Mouse (Mus musculus) neural tube, embryonic 12.5 days (tissue): ENCODE measurements around the gene Gm128. TPM values are rescaled to one million over a fixed set of nuclear protein-coding genes. Genes with fewer than 3 reads are reported as not detected.
"Not testable (repeated sequence)": the region's sequence is repeated elsewhere in the genome, so short reads cannot be mapped to it uniquely, and the experiment has no call there.

ENCODE experiments used
- ATAC-seq: fragments of 200-750 bp; cut with Nextera tagmentation; 2 replicates; pipeline ENCODE4 v1.8.0; 2017; ENCODE audit warnings: low read depth, mild to moderate bottlenecking, moderate TSS enrichment, moderate library complexity; ENCODE audit not compliant: low FRiP score
- H3K27ac ChIP-seq: fragments of 300-500 bp; sonication (generic); 2 replicates; pipeline ENCODE4 v1.5.1; 2016
- H3K27me3 ChIP-seq: fragments of 300-500 bp; sonication (generic); replicated peaks from 2 replicates; pipeline ENCODE4 v1.6.1; 2016; ENCODE audit warnings: mild to moderate bottlenecking
- H3K36me3 ChIP-seq: fragments of 300-500 bp; sonication (generic); 2 replicates; pipeline ENCODE4 v1.6.1; 2016; ENCODE audit warnings: mild to moderate bottlenecking
- H3K4me1 ChIP-seq: fragments of 300-500 bp; sonication (generic); 2 replicates; pipeline ENCODE4 v1.6.1; 2016
- H3K4me2 ChIP-seq: fragments of 300-500 bp; sonication (generic); replicated peaks from 2 replicates; pipeline ENCODE4 v1.6.1; 2016; ENCODE audit warnings: mild to moderate bottlenecking
- H3K4me3 ChIP-seq: fragments of 300-500 bp; sonication (generic); 2 replicates; pipeline ENCODE4 v1.5.1; 2016
- H3K9ac ChIP-seq: fragments of 300-500 bp; sonication (generic); 2 replicates; pipeline ENCODE4 v1.6.1; 2016; ENCODE audit warnings: mild to moderate bottlenecking
- H3K9me3 ChIP-seq: fragments of 300-500 bp; sonication (generic); 2 replicates; pipeline ENCODE4 v1.6.1; 2016; ENCODE audit warnings: mild to moderate bottlenecking
- WGBS: fragments of 180-500 bp; shearing (Covaris S2); methylation state at CpG from one replicate; pipeline ENCODE4 v1.1.7; 2016; 5-methylcytosine and 5-hydroxymethylcytosine counted together
- polyA plus RNA-seq: library from polyadenylated mRNA; unstranded; fragments of >200 nt; fragmentation: Nextera tagmentation; extraction: Ambion mirVana; gene quantifications from 2 replicates; pipeline ENCODE4 v1.2.1, GENCODE M21; 2016

Gm128 gene
- polyA plus RNA-seq, 1 experiment from 2014 or later, result 0.28 TPM

DNA sequence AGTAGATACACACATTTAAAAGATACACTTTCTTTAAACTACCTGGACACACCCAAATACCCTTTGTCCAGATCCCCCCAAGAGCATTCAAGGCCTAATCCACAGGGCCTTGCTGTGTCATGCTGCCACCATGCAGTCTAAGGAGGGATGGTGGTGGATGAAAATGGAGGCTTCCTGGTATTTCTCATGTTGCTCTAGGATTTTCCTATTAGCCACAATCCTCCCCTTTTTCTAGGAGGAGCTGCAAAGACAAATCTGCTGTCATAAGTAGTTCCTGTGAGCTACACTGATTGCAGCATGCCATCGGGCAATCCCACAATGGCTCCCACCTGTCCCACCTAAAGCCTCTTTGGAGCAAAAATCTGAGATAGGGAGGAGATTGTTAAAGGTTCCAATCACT, 14.2 kb downstream of the Gm128 start:
- ATAC-seq, result no peak
- H3K4me1 ChIP-seq, result peaks cover 52% of the 10 kb centered on the region
- peak overlapping the region; percentile 87 for H3K4me2 ChIP-seq
- WGBS, result 26% methylated on average over 1 of the region's 1 CpGs
- no peaks in the 10 kb centered on the region for H3K9me3 ChIP-seq
- peak overlapping the region; percentile 98 for H3K9ac ChIP-seq
- H3K4me3 ChIP-seq, result peak overlapping the region; percentile 99
- peak overlapping the region; percentile 95; the same call in 1 of the 2 replicates for H3K27ac ChIP-seq
- H3K27me3 ChIP-seq, result no peaks in the 10 kb centered on the region
- H3K36me3 ChIP-seq, result peaks cover 40% of the 10 kb centered on the region

DNA sequence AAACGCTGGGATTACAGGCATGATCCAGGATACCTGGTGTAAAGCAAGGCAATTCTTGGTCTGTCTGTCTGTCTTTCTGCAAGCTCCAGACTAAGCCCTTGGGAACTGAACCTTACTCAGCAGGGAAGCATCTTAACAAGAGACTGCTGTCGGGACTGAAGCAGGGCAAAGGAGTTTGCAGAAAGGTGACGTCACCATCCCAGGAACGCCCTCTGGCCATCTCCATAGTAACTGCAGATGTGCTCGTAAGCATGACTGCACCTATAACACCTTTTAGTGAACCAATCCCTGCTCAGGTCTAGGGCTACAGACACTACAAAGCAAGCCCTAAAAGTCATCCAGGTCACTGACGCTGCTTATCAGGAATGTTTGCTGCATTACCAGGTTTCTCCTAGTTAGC, 17.1 kb downstream of the Gm128 start:
- H3K27me3 ChIP-seq, result no peaks in the 10 kb centered on the region
- H3K9ac ChIP-seq, result no peak overlapping the region
- WGBS, result 38% methylated on average over 6 of the region's 6 CpGs
- no peaks in the 10 kb centered on the region for H3K9me3 ChIP-seq
- H3K4me1 ChIP-seq, result peaks cover 24% of the 10 kb centered on the region
- peaks cover 57% of the 10 kb centered on the region for H3K36me3 ChIP-seq
- no peak for ATAC-seq
- H3K27ac ChIP-seq, result no peak overlapping the region
- H3K4me3 ChIP-seq, result no peak overlapping the region
- peak overlapping the region; percentile 39; the same call in 1 of the 2 replicates for H3K4me2 ChIP-seq

DNA sequence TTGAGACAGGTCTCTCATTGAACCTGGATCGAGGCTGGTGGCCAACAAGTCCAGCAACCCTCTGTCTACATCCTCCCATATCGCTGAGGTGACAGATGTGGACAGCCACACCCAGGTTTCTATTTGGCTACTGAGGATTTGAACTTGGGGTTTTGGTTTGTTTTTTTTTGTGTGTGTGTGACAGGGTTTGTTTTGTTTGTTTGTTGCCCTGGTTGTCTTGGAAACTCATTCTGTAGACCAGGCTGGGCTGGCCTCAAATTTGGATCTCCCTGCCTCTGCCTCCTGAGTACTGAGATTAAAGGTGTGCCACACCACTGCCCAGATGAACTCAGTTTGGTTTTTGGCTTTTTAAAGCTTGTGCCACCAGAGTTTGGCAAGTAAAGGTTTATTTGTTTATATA, 18.4 kb downstream of the Gm128 start:
- Histone ChIP-seq H3K4me1 (peaks cover 29% of the 10 kb centered on the region), H3K4me2 (no peak overlapping the region), H3K27ac (no peak overlapping the region), H3K27me3 (no peaks in the 10 kb centered on the region), H3K4me3 (no peak overlapping the region), H3K36me3 (peaks cover 66% of the 10 kb centered on the region), H3K9ac (no peak overlapping the region), H3K9me3 (no peaks in the 10 kb centered on the region)
- WGBS, result 97% methylated on average over 2 of the region's 2 CpGs
- no peak for ATAC-seq

DNA sequence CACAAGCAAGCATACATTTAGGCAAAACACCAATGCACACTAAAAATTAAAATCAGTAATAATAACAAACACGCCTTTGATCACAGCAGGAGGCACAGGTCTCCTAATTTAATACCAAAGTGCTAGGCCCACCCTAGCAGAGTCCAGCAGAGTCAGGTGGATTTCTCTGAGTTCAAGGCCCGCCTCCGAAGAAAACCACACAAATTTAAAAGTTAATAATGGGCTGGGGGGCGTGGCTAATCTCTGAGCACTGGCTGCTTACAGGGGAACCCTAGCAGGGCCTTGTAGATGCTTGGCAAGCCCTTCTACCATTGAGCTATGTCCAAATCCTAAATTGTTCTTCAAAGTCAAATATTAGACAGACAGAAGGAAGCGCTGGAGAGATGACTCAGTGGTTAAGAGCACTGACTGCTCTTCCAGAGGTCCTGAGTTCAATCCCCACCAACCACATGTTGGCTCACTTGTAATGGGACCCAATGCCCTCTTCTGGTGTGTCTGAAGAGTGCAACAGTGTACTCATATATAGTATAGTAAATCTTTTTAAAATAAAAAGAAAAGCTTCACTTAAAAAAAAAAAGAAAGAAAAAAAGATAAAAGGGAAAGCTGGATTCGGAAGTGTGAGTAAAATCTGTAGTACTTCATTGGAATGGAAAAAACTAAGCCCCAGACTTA, 22.8 kb downstream of the Gm128 start:
- Histone ChIP-seq H3K27me3 (no peaks in the 10 kb centered on the region), H3K4me1 (peaks cover 11% of the 10 kb centered on the region; the same call in 1 of the 2 replicates), H3K36me3 (peaks cover 60% of the 10 kb centered on the region), H3K4me3 (peak overlapping the region; percentile 69; the same call in 1 of the 2 replicates), H3K9ac (0 out of 2 replicates have a peak overlapping the region, but pooled peaks have one; percentile 86), H3K27ac (peak overlapping the region; percentile 81; the same call in 1 of the 2 replicates), H3K4me2 (peak overlapping the region; percentile 66), H3K9me3 (no peaks in the 10 kb centered on the region)
- 76% methylated on average over 6 of the region's 6 CpGs for WGBS
- ATAC-seq, result no peak

DNA sequence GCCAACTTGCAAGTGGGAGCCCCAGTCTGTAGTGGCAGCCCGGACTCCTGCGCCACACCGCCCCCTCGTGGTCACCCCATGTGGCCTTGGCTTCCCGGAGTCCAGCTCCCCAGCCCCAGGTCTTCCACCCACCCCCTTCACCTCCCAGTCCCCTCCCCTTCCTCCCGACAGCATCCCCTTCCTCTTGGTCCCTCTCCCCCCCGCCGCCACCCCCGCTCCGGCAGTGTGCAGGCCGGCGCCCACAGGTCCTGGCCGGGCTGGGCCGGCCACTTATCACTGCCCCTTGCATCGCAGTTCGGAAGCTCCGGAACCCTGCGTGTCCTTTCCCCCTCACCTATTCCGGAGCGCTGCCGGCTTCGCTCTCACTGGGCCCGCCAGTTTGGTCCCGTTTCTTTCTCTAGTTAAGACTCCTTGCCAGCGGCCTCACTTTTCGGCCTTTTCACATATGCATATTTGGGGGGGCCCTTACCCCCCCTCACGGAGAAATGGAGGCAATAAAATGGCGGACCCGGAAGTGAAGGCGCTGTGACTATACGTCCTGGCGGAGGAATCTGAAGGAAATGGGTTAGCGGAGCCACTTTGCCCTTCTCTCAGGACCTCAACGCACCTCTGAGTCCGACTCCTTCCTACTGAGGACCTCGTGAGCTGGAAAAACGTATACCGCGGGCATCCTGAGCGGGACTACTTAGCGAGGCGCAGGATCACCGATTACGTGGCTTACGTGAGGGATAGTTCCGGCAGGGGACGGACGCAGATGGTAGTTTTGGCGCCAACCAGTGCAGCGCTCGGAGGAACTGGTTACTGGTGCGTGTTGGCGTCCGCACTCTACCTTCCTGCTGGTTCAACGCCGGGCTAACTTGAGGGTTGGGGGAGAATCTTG, 23.9 kb downstream of the Gm128 start, which contains the start of gene Gabpb2:
Gene Gabpb2 (minus strand): TSS at position 662 of the 880 bp plus-strand sequence.
- H3K27ac ChIP-seq, result peak within 1 kb of the TSS; percentile 81
- peak within 1 kb of the TSS; percentile 66 for H3K4me2 ChIP-seq
- H3K36me3 ChIP-seq, result peaks cover 49% of the 10 kb centered on the region

DNA sequence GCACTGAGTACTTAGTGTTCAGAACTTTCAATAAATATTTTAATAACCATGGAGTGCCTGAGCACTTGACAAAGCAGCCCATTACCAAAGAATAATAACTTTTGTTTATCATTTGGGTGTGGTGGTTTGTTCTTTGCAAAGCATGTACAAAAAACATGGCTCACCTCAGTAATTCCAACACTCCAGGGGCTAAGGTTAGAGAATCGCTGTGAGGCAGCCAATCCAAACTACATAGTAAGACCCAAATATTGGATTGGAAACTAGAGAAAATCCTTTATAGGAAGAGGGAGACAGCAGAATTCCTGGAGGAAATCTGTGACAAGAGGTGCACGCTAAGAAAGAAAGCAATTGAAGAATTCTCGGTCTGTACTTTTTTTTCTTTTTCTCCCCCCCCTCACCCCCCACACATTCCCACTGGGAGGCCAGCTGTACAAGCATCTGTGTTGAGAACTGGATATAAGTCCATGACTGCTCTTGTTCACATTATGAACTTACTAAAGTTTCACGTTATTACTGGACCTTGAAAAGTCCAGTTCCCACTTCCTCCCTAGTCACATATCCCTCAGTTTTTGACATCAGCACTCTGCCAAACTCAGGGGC, 24.6 kb downstream of the Gm128 start:
- Histone ChIP-seq H3K4me3 (peak overlapping the region; percentile 69), H3K9me3 (no peaks in the 10 kb centered on the region), H3K36me3 (peaks cover 44% of the 10 kb centered on the region), H3K4me1 (peaks cover 11% of the 10 kb centered on the region; the same call in 1 of the 2 replicates), H3K27ac (peak overlapping the region; percentile 81), H3K4me2 (peak overlapping the region; percentile 66), H3K27me3 (no peaks in the 10 kb centered on the region), H3K9ac (peak overlapping the region; percentile 86)
- no peak for ATAC-seq
- WGBS, result 24% methylated on average over 4 of the region's 4 CpGs

More for the DNA sequence above, 23.9 kb downstream of the Gm128 start, which contains the start of gene Gabpb2:
- ATAC-seq, result peak; percentile 92
- no peaks in the 10 kb centered on the region for H3K27me3 ChIP-seq
- peak within 1 kb of the TSS; percentile 69 for H3K4me3 ChIP-seq
- H3K9me3 ChIP-seq, result no peaks in the 10 kb centered on the region
- WGBS, result 1% methylated on average over 56 of the region's 56 CpGs
- peak within 1 kb of the TSS; percentile 86 for H3K9ac ChIP-seq
- peaks cover 11% of the 10 kb centered on the region; the same call in 1 of the 2 replicates for H3K4me1 ChIP-seq

DNA sequence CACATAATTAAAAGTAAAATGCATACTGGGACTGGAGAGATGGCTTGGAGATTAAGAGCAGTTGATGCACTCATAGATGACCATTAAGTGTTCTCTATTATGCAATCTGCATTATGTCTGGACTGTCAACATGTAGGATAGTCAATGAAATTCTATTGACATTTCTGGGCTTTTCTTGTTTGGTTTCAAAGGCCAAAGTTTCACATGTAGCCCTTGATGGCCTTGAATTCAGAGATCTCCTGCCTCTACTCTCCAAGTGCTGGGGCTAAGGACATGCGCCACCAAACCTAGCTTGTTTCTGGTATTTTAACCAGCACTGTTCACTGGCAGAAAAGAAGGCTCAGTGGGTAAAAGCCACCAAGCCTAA, 27.8 kb downstream of the Gm128 start:
- Histone ChIP-seq H3K27ac (no peak overlapping the region), H3K9ac (no peak overlapping the region), H3K36me3 (peaks cover 20% of the 10 kb centered on the region), H3K4me1 (peaks cover 10% of the 10 kb centered on the region; the same call in 1 of the 2 replicates), H3K4me3 (no peak overlapping the region), H3K9me3 (no peaks in the 10 kb centered on the region), H3K27me3 (no peaks in the 10 kb centered on the region), H3K4me2 (no peak overlapping the region)
- WGBS, result 100% methylated on average over 1 of the region's 1 CpGs
- no peak for ATAC-seq

DNA sequence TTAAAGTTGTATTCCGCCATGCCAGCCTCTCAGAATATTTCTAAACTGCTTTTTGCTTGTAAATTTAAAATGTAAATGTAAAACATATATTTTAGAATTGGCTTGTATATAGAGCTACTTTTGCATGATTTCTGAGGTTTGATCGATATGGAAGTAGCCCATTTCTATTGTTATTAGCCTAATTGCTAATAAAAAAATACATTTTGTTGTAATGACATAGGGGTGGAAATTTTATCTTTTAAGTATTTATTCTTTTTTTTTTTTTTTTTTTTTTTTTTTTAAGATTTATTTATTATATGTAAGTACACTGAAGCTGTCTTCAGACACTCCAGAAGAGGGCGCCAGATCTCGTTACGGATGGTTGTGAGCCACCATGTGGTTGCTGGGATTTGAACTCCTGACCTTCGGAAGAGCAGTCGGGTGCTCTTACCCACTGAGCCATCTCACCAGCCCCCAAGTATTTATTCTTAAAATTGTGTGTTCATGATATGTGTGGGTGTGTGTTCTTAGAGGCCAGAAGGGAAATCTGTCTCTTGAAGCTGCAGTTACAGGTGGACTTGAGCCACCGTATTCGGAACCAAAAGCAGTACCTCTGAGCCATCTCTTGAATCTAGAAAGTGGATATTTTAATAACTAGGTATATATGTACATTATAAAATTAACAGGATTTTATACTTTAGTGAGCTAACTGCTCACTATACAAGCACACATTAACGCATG, 28.3 kb downstream of the Gm128 start:
- H3K36me3 ChIP-seq, result peaks cover 19% of the 10 kb centered on the region
- H3K9me3 ChIP-seq, H3K27ac ChIP-seq, H3K9ac ChIP-seq, H3K4me2 ChIP-seq, ATAC-seq, H3K27me3 ChIP-seq, H3K4me1 ChIP-seq, H3K4me3 ChIP-seq: not testable (repeated sequence)
- WGBS, result 95% methylated on average over 8 of the region's 10 CpGs

DNA sequence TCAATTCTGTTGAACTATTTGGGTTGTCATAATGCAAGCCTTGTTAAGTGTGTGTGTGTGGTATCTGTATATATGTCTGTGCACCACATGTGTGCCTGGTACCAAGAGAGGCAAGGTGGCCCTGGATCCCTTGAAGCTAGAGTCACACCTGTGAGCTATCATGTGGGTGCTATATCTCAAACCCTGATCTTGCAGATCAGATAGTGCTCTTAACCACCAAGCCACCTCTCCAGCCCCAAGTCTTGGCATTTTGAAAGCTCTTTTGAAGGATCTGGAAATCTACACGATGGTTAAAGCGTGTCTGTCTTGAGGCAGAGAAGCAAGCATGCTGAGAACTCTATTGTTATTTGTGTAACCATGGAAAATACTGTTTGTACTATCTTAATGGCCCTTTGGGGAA, 30.8 kb downstream of the Gm128 start:
- Histone ChIP-seq H3K4me2 (no peak overlapping the region), H3K27ac (no peak overlapping the region), H3K4me3 (no peak overlapping the region), H3K9me3 (no peaks in the 10 kb centered on the region), H3K36me3 (peaks cover 31% of the 10 kb centered on the region), H3K9ac (no peak overlapping the region), H3K27me3 (no peaks in the 10 kb centered on the region), H3K4me1 (no peaks in the 10 kb centered on the region)
- WGBS, result 68% methylated on average over 2 of the region's 2 CpGs
- ATAC-seq, result no peak

DNA sequence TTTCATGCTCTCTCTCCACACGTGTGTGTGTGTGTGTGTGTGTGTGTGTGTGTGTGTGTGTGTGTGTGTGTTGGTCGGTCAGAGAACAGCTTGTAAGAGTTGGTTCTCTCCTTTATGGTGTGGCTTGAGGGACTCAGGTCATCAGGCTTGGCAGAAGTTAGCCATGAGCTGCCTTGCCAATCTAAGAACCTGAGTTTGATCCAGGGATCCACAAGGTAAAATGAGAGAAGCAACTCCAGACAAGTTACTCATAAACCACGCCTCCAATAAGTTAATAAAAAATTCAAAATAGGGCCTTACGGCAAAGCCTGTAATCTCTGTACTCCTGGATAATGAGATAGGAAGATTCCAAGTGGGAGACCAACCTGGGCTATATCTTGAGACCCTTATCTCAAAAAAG, 33.1 kb downstream of the Gm128 start:
- Histone ChIP-seq H3K27ac (no peak overlapping the region), H3K9ac (no peak overlapping the region), H3K4me1 (no peaks in the 10 kb centered on the region), H3K36me3 (peaks cover 41% of the 10 kb centered on the region), H3K4me2 (no peak overlapping the region), H3K4me3 (no peak overlapping the region), H3K27me3 (no peaks in the 10 kb centered on the region), H3K9me3 (no peaks in the 10 kb centered on the region)
- ATAC-seq, result no peak
- WGBS, result 87% methylated on average over 4 of the region's 4 CpGs

DNA sequence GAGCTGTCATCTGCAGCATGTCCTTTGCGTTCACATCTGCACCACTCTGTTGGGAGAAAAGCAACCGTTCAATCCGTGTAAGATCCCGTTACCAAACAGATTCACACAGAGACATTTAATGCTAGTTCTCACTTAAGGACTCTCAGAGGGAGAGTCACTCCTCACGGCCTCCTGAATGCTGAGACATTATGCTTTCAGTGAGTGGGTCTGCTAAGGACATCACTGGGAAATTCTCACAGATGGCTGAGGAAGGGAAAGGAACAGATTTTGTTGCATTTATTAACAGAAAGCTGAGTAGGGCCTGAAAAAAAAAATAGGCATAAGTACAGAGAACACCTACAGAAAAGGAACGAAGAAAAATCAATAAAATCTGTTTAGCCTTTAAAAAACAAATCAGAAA, 37.5 kb downstream of the Gm128 start:
- Histone ChIP-seq H3K36me3 (peaks cover 69% of the 10 kb centered on the region), H3K4me2 (no peak overlapping the region), H3K4me3 (no peak overlapping the region), H3K9me3 (no peaks in the 10 kb centered on the region), H3K9ac (no peak overlapping the region), H3K27me3 (no peaks in the 10 kb centered on the region), H3K4me1 (no peaks in the 10 kb centered on the region), H3K27ac (no peak overlapping the region)
- WGBS, result 94% methylated on average over 6 of the region's 6 CpGs
- no peak for ATAC-seq
